Mouse (Mus musculus): ENCODE data around the gene 1700018B08Rik. TPM values are rescaled to one million over a fixed set of nuclear protein-coding genes. Genes with fewer than 3 reads are reported as not detected.

1700018B08Rik gene
- polyA plus RNA-seq, 1 experiment from 2014 or later, result not detected

DNA sequence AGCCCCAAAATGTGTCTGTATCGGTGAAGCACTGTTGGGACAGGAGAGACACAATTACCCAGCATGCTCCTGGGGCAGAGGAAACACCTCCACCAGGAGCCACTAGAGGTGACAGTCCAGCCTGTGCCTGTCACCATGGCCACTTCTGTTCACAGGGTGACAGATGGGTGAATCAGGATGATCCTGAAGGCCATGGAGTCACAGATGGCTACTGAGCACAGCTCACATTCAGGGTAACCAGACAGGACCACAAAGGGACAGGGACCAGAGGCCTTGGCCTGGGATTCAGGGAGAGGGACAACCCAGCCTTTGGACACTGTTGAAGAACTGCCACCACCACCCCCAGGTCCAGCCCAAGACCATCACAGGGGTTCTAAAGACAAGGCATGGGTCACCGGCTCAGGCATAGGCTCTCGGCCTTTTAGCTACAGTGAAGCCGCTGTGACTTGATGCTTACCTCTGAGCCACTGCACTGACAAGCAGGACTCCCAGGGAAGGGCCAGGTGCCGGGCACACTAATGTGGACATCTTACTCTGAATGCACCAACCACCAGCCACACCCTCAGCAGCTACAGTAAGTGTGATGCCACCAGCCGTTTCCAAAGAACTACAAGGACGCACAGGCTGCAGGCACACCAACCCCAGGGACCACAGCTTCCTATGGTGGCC, 16.4 kb upstream of the 1700018B08Rik start:
- Histone ChIP-seq H3K4me1 (peaks cover 8% of the 10 kb centered on the region; the same call in 1 of the 2 replicates), H3K9ac (no peak overlapping the region), H3K4me2 (no peak overlapping the region), H3K9me3 (replicated peaks) (no peaks in the 10 kb centered on the region), H3K27me3 (replicated peaks) (no peaks in the 10 kb centered on the region), H3K4me3 (no peak overlapping the region), H3K36me3 (peaks cover 69% of the 10 kb centered on the region), H3K27ac (no peak overlapping the region)
- WGBS (ENCODE audit: insufficient replicate concordance), result 88% methylated on average over 7 of the region's 7 CpGs
- no peak for ATAC-seq

DNA sequence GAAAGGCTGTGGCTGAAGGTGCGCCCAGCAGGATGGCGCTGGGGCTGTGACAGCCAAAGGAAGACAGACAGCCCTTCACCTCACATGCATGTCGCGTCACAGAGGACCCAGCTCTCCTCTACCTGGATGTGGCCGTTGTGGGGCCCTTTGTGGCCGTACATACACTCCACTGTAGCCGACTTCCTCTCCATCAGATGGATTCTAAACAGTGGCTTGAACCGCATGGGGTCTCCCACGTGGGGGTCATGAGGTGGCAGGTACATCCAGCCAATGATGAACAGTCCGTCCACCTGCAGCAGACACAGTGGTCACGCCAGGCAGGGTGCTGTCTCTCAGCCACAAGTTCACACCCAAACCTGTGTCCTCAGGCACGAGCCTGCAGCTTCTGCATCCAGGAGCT, 15.7 kb upstream of the 1700018B08Rik start:
- no peak for ATAC-seq
- Histone ChIP-seq H3K4me1 (peaks cover 8% of the 10 kb centered on the region; the same call in 1 of the 2 replicates), H3K27me3 (replicated peaks) (no peaks in the 10 kb centered on the region), H3K9ac (no peak overlapping the region), H3K27ac (no peak overlapping the region), H3K36me3 (peaks cover 69% of the 10 kb centered on the region), H3K4me3 (no peak overlapping the region), H3K4me2 (no peak overlapping the region), H3K9me3 (replicated peaks) (no peaks in the 10 kb centered on the region)
- WGBS (ENCODE audit: insufficient replicate concordance), result 92% methylated on average over 12 of the region's 12 CpGs

DNA sequence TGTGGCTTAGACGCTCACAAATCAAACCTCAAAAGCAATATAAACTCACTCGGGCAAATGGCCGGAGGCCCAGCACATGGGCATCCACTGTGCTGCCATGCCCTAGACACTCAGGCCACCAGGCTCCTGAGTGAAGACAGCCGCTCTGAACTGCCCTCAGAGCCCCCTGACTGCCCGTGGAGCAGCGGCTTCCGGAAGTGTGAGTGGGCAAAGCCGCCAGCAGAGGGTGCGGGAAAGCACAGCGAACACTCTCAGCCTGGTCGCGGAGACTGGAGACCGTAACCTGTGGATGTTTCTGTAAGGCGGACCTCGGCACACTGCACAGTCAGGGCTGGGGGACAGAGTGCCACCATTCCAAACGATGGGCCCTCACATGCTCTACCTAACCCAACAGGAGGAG, 14.4 kb upstream of the 1700018B08Rik start:
- no peak overlapping the region for H3K4me3 ChIP-seq
- no peak overlapping the region for H3K9ac ChIP-seq
- no peak overlapping the region for H3K27ac ChIP-seq
- H3K27me3 ChIP-seq (replicated peaks), result no peaks in the 10 kb centered on the region
- WGBS (ENCODE audit: insufficient replicate concordance), result 88% methylated on average over 16 of the region's 16 CpGs
- no peak for ATAC-seq
- H3K4me1 ChIP-seq, result peaks cover 8% of the 10 kb centered on the region; the same call in 1 of the 2 replicates
- H3K36me3 ChIP-seq, result peaks cover 75% of the 10 kb centered on the region
- no peaks in the 10 kb centered on the region for H3K9me3 ChIP-seq (replicated peaks)
- H3K4me2 ChIP-seq, result no peak overlapping the region

DNA sequence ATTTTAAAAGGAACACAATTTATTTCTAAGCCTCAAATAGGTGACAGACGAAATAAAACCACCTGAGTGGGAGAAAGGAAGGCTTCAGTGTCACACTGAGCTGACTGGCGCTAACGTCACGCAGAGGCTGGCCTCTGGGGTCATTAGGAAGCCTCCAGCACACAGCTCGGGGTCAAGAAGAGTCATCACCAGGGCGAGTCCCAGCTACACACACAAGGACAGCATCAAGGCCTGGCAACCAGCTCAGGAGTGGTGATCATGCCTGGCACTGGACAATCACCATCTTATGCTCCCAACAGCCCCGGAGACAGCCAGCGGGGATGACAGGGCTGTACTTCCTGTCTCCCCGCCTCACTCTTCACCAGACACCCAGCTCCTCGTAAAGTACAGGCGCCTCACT, 13.6 kb upstream of the 1700018B08Rik start:
- 0 out of 2 replicates have a peak, but pooled peaks cover 1% of the 10 kb centered on the region for H3K4me1 ChIP-seq
- H3K4me3 ChIP-seq, result no peak overlapping the region
- H3K9me3 ChIP-seq (replicated peaks), result no peaks in the 10 kb centered on the region
- WGBS (ENCODE audit: insufficient replicate concordance), result 85% methylated on average over 11 of the region's 11 CpGs
- peaks cover 75% of the 10 kb centered on the region for H3K36me3 ChIP-seq
- H3K27me3 ChIP-seq (replicated peaks), result no peaks in the 10 kb centered on the region
- no peak overlapping the region for H3K9ac ChIP-seq
- ATAC-seq, result no peak
- H3K27ac ChIP-seq, result no peak overlapping the region
- no peak overlapping the region for H3K4me2 ChIP-seq

DNA sequence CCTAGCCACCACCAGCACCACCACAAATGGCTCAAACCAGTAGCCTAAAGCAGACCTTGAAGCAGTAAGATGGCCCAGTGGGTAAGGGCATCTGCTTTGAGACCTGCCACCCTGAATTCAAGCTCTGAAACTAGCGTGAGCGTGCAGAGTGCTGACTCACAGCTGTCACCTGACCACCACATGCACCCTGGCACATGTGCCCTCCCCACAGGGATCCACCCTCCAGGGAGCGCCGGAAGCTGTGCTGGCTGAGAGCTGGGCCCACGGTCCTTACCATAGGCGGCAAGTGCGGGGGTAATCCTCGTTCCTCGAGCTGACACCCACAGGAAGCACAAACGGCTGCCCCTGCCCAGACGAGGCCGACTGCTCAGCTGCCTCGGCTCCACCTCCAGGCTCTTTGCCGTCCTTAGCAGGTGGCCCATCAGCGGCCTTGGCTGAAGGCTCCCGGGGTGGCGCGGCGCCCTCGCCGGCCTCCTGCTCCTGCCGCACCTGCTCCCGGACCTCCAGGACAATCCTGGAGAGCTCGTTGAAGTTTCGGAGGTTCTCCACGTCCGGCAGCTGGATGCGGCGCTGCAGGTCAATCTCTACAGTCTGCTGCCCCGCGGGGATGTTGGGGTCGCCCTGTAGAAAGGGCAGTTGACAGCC, 9.8 kb upstream of the 1700018B08Rik start:
- no peak overlapping the region for H3K4me2 ChIP-seq
- H3K27me3 ChIP-seq (replicated peaks), result no peaks in the 10 kb centered on the region
- H3K4me1 ChIP-seq, result no peaks in the 10 kb centered on the region
- H3K36me3 ChIP-seq, result peaks cover 81% of the 10 kb centered on the region
- ATAC-seq, result no peak
- no peak overlapping the region for H3K4me3 ChIP-seq
- WGBS (ENCODE audit: insufficient replicate concordance), result 88% methylated on average over 32 of the region's 32 CpGs
- H3K9me3 ChIP-seq (replicated peaks), result no peaks in the 10 kb centered on the region
- no peak overlapping the region for H3K9ac ChIP-seq
- H3K27ac ChIP-seq, result no peak overlapping the region

DNA sequence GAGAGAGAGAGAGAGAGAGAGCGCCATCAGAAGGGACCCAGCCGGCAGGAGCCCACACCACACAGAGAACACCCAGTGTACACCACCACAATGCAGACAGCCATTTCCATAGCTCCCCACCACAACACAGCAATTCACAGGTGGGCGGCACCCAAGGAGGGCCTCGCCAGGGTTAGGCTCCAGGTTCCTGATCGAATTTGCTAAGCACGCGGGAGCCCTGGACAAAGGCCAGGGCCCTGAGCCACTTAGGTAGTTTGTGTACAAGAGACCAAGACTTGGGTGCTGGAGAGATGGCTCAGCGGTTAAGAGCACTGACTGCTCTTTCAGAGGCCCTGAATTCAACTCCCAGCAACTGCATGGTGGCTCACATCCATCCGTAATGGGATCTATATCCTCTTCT, 8.4 kb upstream of the 1700018B08Rik start:
- no peak for ATAC-seq
- Histone ChIP-seq H3K9ac (no peak overlapping the region), H3K36me3 (peaks cover 67% of the 10 kb centered on the region), H3K4me1 (no peaks in the 10 kb centered on the region), H3K4me3 (no peak overlapping the region), H3K27me3 (replicated peaks) (no peaks in the 10 kb centered on the region), H3K4me2 (no peak overlapping the region), H3K9me3 (replicated peaks) (no peaks in the 10 kb centered on the region), H3K27ac (no peak overlapping the region)
- 89% methylated on average over 7 of the region's 9 CpGs for WGBS (ENCODE audit: insufficient replicate concordance)

DNA sequence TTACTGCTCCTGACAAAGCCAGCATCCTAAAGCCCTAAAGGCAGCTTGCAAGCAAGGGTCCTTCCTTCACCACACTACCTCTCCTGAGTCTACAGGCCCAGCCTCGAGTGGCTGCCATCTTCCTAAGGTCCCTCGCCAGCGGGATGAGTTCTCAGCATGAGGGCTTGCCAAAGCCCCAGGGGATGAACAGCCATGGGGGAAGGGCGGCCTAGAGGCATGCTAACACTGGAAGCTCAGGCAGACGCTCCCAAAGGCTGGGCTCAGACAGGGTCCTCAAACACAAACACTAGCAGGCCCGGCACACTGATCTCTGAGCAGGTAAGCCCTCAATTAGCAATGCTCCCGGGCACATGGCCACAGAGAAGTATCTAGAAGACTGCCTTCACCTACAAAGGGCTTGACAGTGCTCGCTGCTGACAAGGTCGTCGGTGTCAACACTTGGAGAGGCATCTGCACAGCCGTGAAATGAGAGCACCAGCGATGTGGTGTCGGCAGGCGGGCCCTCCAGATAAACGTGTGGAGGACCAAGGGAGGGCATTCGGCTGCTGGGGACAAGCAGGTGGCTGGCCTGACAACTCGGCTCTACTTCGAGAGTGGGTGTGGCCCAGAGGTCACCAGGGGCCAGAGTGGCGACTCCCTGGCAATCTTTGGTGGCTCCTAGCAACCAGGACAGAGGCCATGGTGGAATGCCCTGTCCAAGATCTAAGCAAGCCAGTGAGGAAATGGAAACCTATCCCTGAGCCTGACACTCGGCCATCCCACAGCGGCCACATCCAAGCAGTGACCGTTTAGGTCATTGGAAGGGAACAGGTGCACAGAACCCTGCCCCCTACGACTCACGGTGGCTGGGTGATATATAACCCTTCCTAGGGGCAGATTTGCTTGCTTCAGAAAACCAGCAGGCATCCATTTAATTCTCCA, 7.2 kb upstream of the 1700018B08Rik start:
- H3K27ac ChIP-seq, result no peak overlapping the region
- no peak overlapping the region for H3K9ac ChIP-seq
- ATAC-seq, result no peak
- no peaks in the 10 kb centered on the region for H3K4me1 ChIP-seq
- no peaks in the 10 kb centered on the region; the same call in 1 of the 2 replicates for H3K27me3 ChIP-seq (replicated peaks)
- 77% methylated on average over 24 of the region's 24 CpGs for WGBS (ENCODE audit: insufficient replicate concordance)
- H3K4me2 ChIP-seq, result no peak overlapping the region
- H3K4me3 ChIP-seq, result no peak overlapping the region
- H3K9me3 ChIP-seq (replicated peaks), result no peaks in the 10 kb centered on the region
- H3K36me3 ChIP-seq, result peaks cover 63% of the 10 kb centered on the region

DNA sequence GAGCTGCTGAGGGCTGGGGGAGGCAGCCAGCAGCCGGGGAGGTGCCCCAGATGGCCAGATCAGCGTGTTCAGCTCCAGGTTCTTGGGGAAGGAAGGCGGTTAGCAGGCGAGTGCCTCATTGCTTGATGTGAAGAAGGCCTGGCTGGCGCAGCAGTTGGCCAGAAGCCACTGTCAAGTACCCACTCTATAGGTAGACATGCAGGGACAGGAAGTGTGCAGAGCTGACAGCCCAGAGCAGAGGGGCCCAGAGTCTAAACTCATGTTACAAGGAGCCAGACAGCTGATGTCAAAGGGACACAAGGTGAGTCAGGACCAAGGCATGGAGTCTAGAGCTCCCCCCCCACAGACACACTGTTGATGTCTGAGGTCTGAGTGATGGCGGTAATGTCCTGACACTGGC, 5.9 kb upstream of the 1700018B08Rik start:
- Histone ChIP-seq H3K4me2 (no peak overlapping the region), H3K36me3 (peaks cover 52% of the 10 kb centered on the region), H3K9ac (no peak overlapping the region), H3K9me3 (replicated peaks) (no peaks in the 10 kb centered on the region), H3K27me3 (replicated peaks) (peaks cover 9% of the 10 kb centered on the region), H3K4me1 (no peaks in the 10 kb centered on the region), H3K4me3 (no peak overlapping the region), H3K27ac (no peak overlapping the region; the same call in 1 of the 2 replicates)
- ATAC-seq, result no peak
- WGBS (ENCODE audit: insufficient replicate concordance), result 88% methylated on average over 6 of the region's 6 CpGs

DNA sequence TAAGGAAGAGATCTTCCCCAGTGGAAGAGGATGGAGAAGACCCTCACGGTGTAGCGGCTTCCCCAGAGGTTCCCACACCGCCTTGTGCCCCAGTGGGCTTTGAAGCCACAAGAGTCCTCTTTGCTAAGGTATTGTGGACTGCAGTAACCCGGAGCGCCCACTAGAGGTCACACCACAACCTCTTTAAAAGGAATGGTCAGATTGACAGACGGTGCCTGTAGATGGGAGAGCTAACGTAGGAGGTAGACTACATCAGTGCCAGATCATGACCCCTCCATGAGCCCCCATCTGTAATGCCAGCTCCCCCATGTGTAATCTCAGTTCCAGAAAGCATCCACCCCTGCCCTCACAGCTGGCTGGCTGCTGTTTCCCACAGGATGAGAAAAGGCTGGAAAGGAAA, 3.0 kb upstream of the 1700018B08Rik start:
- no peak overlapping the region for H3K4me3 ChIP-seq
- H3K36me3 ChIP-seq, result peaks cover 24% of the 10 kb centered on the region
- ATAC-seq, result no peak; the same call in 1 of the 2 replicates
- H3K9ac ChIP-seq, result no peak overlapping the region
- no peaks in the 10 kb centered on the region for H3K4me1 ChIP-seq
- no peak overlapping the region for H3K27ac ChIP-seq
- H3K9me3 ChIP-seq (replicated peaks), result no peaks in the 10 kb centered on the region
- WGBS (ENCODE audit: insufficient replicate concordance), result 7% methylated on average over 7 of the region's 7 CpGs
- H3K4me2 ChIP-seq, result no peak overlapping the region
- H3K27me3 ChIP-seq (replicated peaks), result peaks cover 16% of the 10 kb centered on the region

DNA sequence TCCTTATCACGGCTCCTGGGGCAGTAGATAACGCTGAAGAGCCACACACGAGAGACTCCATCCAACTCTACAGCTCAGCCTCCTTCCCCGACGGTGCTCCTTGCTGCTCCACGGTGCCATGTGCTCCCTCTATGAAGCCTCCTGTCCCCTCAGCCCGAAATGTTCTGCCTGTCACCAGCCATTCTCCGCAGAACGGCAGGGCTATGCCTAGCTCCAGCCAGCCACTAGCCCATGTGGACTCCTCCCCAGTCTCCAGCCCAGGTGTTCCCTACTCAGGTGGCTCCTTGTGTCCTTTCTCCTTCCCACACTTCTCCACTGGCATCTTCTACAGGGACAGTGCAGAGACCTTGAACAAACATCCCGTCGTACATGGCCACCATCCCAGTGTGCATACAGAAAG, 816 bp upstream of the 1700018B08Rik start:
- H3K27ac ChIP-seq, result no peak overlapping the region
- no peak overlapping the region for H3K4me3 ChIP-seq
- H3K9ac ChIP-seq, result no peak overlapping the region
- 43% methylated on average over 11 of the region's 11 CpGs for WGBS (ENCODE audit: insufficient replicate concordance)
- no peak overlapping the region for H3K4me2 ChIP-seq
- no peak for ATAC-seq
- no peaks in the 10 kb centered on the region for H3K9me3 ChIP-seq (replicated peaks)
- H3K36me3 ChIP-seq, result peaks cover 2% of the 10 kb centered on the region
- H3K4me1 ChIP-seq, result no peaks in the 10 kb centered on the region
- H3K27me3 ChIP-seq (replicated peaks), result peaks cover 28% of the 10 kb centered on the region

DNA sequence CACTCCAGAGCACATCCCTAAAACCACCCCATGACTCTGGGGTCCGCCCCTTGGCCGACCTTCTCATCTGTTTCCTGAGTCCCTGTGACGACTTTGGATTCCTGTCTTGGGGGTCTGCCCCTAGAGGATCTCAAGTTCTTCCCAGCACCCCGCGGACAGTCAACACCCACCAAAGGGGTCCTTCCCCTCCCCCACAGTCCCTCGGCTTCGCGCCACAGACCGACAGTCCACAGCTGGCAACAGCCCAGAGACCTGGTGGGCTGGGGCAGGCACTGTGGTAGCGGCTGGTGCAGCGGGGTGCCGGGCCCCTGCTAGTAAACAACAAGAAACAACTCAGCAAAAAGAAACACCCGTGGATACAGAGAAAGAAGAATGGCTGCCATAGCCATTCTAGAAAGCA, 1.2 kb downstream of the 1700018B08Rik start:
- Histone ChIP-seq H3K4me1 (no peaks in the 10 kb centered on the region), H3K27me3 (replicated peaks) (peaks cover 37% of the 10 kb centered on the region), H3K4me3 (no peak overlapping the region), H3K36me3 (no peaks in the 10 kb centered on the region), H3K27ac (no peak overlapping the region), H3K9me3 (replicated peaks) (no peaks in the 10 kb centered on the region), H3K4me2 (no peak overlapping the region), H3K9ac (no peak overlapping the region)
- WGBS (ENCODE audit: insufficient replicate concordance), result 59% methylated on average over 13 of the region's 13 CpGs
- ATAC-seq, result no peak

DNA sequence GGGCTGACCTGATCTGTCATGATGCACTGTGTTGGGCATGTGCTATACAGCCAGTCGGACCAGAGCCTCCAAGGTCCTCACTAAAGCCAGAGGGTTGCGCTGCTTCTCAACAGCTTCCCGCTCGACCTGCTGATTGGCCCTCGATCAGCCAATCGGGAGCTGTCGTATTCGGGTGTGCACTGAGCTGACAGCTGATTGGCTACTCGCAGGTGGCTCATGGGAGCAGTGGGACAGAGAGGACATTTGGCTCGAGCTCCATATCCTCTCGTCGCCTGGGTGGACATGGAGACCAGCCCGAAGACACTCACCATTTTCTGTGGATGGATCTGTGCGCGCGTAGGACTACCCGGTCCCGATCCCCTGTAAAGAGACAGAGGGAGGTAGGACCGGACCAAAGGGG, 2.3 kb downstream of the 1700018B08Rik start:
- H3K4me1 ChIP-seq, result no peaks in the 10 kb centered on the region
- H3K4me2 ChIP-seq, result no peak overlapping the region
- no peaks in the 10 kb centered on the region for H3K9me3 ChIP-seq (replicated peaks)
- no peaks in the 10 kb centered on the region for H3K36me3 ChIP-seq
- 62% methylated on average over 19 of the region's 19 CpGs for WGBS (ENCODE audit: insufficient replicate concordance)
- ATAC-seq, result no peak
- no peak overlapping the region for H3K9ac ChIP-seq
- H3K27me3 ChIP-seq (replicated peaks), result peaks cover 37% of the 10 kb centered on the region
- H3K4me3 ChIP-seq, result no peak overlapping the region
- H3K27ac ChIP-seq, result no peak overlapping the region

All from liver, embryonic 12.5 days (tissue).